Mouse (Mus musculus): ENCODE measurements at regions not wholly inside any gene's neighbourhood (a gene's known extent, or its start where the extent isn't known, plus 50 kb on each side); places are given as distances from the start of the nearest gene placed in this dataset.

DNA sequence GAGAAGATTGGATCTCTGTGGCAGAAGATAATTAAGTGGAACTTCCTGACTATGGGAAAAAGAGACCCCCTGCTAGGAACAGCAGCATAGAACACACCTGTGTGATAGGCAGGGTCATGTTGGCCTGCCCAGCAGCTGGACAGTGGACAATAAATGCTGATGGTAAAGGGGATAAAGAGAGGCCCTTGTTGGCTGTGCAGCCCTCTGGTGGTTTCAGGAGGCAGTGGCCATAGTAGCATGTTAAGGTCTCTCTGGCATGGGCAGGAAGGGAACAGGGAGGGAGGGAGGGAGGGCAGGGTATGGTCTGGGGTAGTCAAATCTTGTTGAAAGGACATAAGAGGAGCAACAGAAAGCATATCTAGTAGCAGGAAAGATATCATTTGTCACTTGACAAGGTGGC lies 58.7 kb upstream of the Slc35f3 start:
- TF ChIP-seq EP300 (IDR thresholded peaks at IDR 0.05; ENCODE audit: low read depth) (no peak), CTCF (IDR thresholded peaks at IDR 0.05; ENCODE audit: low read depth) (peak; percentile 40)
- Histone ChIP-seq H3K4me2 (ENCODE audit: low read depth, low read length) (no peak overlapping the region), H3K27ac (ENCODE audit: low read depth) (no peak overlapping the region), H3K27me3 (ENCODE audit: control insufficient read depth, insufficient read depth, low read length) (0 out of 2 replicates have a peak, but pooled peaks cover 2% of the 10 kb centered on the region), H3K36me3 (replicated peaks; ENCODE audit: control insufficient read depth, insufficient read depth, low read length) (no peaks in the 10 kb centered on the region), H3K9ac (replicated peaks; ENCODE audit: low read depth, low read length) (no peak overlapping the region), H3K9me3 (replicated peaks; ENCODE audit: control insufficient read depth, low read length) (no peaks in the 10 kb centered on the region), H3K4me1 (ENCODE audit: control insufficient read depth, insufficient read depth) (no peaks in the 10 kb centered on the region), H3K4me3 (ENCODE audit: low read depth, low read length) (no peak overlapping the region)
- ATAC-seq (ENCODE audit: insufficient read depth, low read depth): no peak
- DNase-seq (ENCODE audit: low spot score): no peak

DNA sequence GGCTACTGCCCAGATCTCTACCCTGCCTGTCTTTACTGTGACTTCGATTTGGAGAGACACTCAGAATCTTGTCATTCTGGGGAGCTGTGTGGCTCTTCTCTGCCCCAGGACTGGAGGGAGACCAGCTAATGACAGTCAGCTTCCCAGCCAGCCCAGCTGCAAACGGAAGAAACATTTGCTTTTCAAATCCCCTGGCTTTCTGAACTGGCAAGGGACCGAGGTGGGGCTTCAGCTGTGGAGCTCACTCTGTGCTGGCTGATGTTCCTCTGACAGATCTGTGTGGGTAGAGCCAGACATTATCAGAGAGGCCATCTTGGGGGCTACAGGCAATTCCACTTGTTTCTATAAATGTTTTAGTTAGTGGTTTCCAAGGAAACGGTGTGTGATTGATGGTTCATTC lies 54.0 kb upstream of the Slc35f3 start:
- Histone ChIP-seq H3K4me2 (ENCODE audit: low read depth, low read length) (no peak overlapping the region), H3K27me3 (ENCODE audit: control insufficient read depth, insufficient read depth, low read length) (no peaks in the 10 kb centered on the region)

More for the DNA sequence above, 54.0 kb upstream of the Slc35f3 start:
- Histone ChIP-seq H3K4me1 (ENCODE audit: control insufficient read depth, insufficient read depth) (no peaks in the 10 kb centered on the region), H3K27ac (ENCODE audit: low read depth) (no peak overlapping the region), H3K36me3 (replicated peaks; ENCODE audit: control insufficient read depth, insufficient read depth, low read length) (no peaks in the 10 kb centered on the region), H3K9ac (replicated peaks; ENCODE audit: low read depth, low read length) (no peak overlapping the region), H3K9me3 (replicated peaks; ENCODE audit: control insufficient read depth, low read length) (no peaks in the 10 kb centered on the region), H3K4me3 (ENCODE audit: low read depth, low read length) (no peak overlapping the region)
- ATAC-seq (ENCODE audit: insufficient read depth, low read depth) (no peak), DNase-seq (ENCODE audit: low spot score) (no peak)
- no peak for TF ChIP-seq CTCF (IDR thresholded peaks at IDR 0.05; ENCODE audit: low read depth)
- 41% methylated on average over 4 of the region's 4 CpGs for WGBS
